Mouse (Mus musculus): ENCODE data around the gene Gm21188.
"Not testable (repeated sequence)": the region's sequence is repeated elsewhere in the genome, so short reads cannot be mapped to it uniquely, and the experiment has no call there.

DNA sequence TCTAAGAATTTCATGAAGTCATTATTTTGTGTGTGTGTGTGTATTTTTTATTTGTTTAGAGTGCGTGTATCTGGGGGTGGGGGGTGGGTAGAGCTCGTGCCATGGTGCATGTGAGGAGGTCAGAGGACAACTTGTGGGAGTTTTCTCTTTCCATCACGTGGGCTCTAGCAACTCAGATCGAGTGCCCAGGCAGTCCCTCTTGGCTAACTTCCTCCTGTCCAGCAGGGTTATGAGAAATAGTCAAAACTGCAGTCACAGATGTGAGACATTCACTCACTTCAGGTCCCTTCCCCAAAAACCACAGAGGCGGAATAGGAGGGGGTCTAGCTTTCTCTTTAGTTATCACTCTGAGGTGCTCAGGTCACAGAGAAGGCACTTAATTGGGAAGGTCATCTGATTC, 38.5 kb downstream of the Gm21188 start:
- not testable (repeated sequence) for TF ChIP-seq CTCF (conservative IDR thresholded peaks at IDR 0.05; ENCODE audit: low read length); NANOG (IDR thresholded peaks at IDR 0.05; ENCODE audit: borderline replicate concordance, low read length); POU5F1 (IDR thresholded peaks at IDR 0.05; ENCODE audit: borderline replicate concordance, low read length)

Data from E14TG2a.4 (cell line).